Mouse (Mus musculus) left cerebral cortex, adult 9 months (tissue): ENCODE results near the gene Dst.

ENCODE experiments used
- DNase-seq, 2 experiments: peaks; one replicate each; pipeline ENCODE4 v3.0.0; 2022; ENCODE audit warnings: low spot score in 2 of 2

Gene Dst

GRCm38 (mm10) chr1:33975333-33975732 is 67.3 kb downstream of the Dst start:
- DNase-seq: no peak

GRCm38 (mm10) chr1:33977832-33978231 is 69.8 kb downstream of the Dst start:
- no peak for DNase-seq

DNA sequence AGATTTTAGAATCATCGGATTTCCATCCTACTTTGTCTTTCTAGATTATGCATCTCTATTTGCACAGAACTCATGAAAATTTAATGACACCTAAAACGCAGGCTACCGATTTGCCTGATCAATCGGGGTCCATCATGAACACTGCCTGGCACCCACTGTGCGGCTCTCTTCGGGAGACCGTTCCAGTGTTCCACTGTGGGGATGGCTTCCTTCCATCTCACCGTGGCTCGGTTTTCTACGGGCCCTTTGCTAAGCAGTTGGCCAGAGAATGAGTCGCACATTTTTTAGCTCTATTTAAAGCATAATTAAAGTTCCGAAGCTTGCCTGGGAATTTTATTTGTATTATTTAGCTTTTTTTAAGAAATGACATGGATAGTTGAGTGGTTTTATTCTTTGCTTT is 72.4 kb downstream of the Dst start:
- peak in 1 of 2 experiments; percentile 12 for DNase-seq

GRCm38 (mm10) chr1:33989643-33990042 is 81.6 kb downstream of the Dst start:
- no peak for DNase-seq

DNA sequence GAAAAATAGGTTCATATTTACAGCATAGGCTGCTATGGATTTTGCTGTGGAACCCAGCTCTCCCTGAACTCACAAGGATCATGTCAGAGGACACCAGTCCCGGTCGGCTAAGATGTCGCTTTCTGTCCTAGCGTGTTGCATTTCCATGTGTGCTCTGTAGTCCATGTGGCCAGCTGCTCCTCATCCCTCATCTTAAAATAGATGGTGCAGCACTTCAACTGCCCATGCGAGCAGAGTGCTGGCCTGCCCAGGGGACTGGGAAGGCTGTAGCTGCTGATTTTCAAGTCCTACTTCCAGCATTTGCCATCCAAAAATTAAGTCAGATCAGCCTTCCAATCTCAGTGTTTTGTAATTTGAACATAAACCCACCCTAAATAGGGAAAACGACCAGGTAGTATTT is 83.0 kb downstream of the Dst start:
- no peak for DNase-seq

- no peak for DNase-seq
Measured at GRCm38 (mm10) chr1:33992810-33993209, 84.8 kb downstream of the Dst start.

DNA sequence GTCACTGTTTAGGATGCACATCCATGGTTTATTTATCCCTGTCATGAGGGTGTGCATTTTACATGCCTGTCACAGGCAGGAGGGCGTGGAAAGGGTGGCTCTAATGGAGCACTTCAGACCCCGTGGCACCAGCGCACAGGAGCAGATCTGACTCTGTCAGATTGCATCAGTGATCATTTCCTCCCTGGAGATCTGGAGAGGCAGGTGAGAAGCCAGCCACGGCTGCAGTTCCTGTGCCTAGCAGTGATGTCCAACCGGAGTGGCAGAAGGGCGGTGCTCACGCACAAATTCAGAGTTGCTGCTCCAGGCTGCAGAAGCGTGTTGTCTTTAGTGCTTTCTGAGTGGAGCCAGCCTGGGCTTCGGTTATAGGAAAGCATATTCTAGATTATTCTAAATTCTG is 86.2 kb downstream of the Dst start:
- DNase-seq: no peak

DNA sequence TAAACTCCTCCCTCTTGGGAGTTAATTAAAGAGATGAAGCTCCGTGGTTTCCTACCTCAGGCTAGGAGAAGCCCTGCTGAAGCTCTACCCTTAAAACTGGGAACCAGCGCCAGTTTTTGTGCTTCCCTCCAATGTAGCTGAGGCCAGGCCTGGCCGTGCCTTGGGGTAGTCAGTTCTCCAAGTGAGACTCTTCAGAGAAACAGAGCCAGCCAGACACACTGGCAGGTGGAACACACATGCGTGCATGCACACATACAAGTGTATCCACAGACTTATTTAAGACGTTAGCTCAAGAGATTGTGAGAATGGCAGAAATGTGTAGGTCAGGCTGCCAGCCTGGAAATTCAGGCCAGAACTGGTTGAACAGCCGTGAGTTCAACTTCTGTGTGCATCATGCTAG is 87.4 kb downstream of the Dst start:
- DNase-seq: no peak

DNA sequence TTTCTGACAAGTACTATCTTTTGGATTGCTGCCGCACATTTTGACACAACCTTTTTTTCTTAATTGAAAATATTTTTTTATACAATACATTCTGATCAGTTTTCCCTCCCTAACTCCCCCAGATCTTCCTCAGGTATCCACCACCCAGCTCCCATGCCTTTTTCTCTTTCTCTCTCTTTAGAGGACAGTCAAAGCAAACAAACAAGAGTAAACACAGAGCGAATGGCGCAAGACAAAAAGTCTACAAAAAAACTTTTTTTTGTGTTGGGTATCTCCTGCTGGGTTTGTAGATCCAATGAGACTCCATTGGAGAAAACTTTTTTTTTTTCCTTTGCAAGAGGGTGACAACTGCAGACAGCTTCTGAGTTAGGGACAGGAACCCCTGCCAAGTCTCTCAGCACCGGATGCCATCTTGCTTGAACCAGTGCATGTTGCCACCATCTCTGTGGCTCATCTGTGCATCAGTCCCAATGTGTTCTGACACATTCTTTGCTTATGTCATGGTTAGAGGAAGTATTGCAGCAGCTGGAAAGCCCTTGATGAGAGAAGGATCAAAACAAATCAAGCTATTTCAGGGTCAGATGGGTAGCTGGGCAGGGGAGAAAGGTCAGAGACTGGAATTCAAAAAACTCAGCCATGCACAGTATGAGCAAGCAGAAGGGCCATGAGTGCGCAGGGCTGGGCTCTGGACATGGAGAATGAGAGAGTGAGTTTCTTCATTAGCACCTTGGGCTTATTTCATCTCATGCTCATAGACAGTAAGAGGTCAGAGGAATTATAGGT is 88.3 kb downstream of the Dst start:
- no peak for DNase-seq

GRCm38 (mm10) chr1:34002321-34002720 is 94.3 kb downstream of the Dst start:
- no peak for DNase-seq

DNA sequence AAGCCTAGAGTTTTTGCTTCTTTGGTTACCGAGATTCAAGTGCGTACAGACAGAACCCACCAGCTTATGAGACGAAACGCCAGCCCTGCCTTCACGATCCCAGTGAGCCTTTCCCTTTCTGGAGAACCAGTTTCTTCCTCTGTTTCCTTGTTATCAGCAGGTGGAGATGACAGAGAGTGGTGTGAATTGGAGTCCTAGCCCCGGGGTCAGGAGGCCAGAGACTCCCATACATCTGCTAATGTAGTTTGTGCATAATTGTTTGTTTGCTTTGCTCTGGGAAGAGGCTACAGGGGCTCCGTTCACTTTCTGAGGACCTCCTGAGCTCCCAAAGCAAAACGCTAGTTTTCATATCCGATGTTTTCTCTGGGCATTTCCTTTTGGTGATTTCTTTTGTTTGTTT is 94.9 kb downstream of the Dst start:
- DNase-seq: no peak

GRCm38 (mm10) chr1:34005238-34005725 is 97.3 kb downstream of the Dst start:
- DNase-seq: no peak

GRCm38 (mm10) chr1:34005726-34006638 is 98.0 kb downstream of the Dst start:
- DNase-seq: peak; percentile 37 to 79

DNA sequence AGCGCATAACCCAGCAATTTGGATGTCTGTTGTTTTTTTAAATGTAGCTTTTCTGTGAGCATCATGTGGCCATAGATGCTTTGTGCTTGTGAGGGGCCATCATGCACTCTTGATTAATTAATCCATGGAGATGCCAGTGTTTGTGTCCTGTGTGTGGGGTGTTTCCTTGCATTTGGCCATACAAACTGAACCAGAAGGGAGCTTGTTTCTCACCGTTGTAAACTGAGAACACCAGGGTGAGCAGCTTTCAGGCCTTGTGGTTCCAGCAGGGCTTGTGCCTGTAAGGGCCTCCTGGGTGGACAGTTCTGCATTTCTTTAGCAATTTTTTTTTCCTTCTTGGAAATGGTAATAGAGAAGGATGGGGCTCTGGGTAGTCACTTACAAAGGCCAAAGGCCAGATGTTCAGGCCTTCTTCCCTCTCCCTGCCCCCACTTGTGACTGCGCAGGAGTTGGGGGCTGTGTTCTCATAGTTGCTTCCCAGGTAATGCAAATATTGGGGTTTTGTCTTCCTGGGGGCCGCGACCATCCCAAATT is 98.9 kb downstream of the Dst start:
- DNase-seq: no peak

- no peak for DNase-seq
Measured at GRCm38 (mm10) chr1:34007379-34007778, 99.4 kb downstream of the Dst start.

GRCm38 (mm10) chr1:34011051-34011677 is 103.1 kb downstream of the Dst start:
- peak in 1 of 2 experiments; percentile 47 for DNase-seq

DNA sequence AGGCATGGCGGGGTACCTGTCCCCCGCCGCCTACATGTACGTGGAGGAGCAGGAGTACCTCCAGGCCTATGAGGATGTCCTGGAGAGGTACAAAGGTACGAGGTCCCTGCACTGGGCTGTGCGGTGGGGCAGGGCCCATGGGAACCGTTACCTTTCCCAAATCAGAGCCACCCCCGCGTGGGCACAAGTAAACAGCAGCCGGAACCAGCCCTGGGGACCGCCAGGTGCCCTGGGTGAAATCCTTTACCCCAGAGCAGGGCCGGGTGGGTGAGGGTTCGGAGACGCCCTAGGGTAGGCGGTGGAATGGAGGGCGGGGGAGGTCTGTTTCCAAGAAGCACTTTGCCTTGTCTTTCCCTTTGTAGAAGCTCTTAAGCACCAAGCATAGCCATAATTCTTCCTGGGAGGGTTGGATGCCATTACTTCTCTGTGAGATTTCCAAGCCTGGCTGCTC is 103.8 kb downstream of the Dst start:
- DNase-seq: no peak

- DNase-seq: no peak
Measured at GRCm38 (mm10) chr1:34013490-34013889, 105.5 kb downstream of the Dst start.

DNA sequence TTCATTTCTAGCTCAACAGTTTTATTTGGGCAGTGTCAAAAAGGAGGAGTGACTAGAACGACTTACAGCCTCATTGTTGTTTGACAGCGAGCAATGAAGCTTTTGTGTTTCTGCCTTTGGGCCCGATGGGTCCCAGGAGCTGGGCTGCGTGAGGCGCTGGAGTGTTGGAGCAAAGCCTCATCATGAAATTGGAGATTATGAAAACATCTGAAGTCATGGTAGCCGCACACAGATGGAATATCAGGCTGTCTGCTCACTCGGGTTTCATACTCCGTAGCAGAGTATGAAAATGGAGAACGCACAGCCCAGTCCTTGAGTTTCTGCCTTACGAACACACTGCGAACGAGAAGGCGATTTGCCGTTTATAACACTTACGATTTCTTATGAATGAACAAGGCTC is 108.8 kb downstream of the Dst start:
- no peak for DNase-seq

DNA sequence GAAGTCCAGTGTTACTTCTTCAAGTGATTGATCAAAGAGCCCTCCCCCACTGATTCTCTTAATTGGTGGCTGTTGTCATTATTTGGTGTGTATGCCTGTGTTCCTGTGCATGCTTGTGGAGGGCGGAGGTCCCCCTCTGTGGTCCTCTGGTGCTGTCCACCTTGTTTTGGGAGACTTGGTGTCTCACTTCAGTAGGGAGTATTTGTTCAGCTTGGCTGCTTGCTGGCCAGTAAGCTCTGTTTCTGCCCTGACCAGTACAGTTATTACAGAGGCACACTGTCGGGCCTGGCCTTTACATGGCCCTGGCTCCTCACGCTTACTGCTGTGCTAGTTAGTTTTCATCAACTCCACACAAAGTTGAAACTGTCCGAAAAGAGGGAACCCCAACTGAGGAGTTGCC is 109.3 kb downstream of the Dst start:
- no peak for DNase-seq

DNA sequence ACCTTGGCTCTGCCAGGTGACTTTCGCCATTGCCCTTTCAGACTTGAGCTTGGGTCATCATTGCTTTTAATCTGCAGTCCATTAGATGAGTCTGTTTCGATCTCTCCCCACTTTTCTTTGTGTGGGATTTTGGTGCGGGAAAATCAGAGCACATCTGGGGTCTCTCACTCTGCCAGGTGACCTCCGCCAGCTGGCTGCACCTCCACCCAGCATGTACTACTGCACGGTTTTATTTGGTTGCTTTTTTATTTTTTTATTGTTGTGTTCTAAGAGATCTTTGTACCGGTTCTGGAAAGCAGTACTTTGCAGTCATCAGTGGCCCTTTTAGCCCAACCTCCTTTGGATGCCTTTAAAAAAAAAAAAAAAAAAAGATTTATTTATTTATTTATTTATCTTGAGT is 112.6 kb downstream of the Dst start:
- no peak for DNase-seq

DNA sequence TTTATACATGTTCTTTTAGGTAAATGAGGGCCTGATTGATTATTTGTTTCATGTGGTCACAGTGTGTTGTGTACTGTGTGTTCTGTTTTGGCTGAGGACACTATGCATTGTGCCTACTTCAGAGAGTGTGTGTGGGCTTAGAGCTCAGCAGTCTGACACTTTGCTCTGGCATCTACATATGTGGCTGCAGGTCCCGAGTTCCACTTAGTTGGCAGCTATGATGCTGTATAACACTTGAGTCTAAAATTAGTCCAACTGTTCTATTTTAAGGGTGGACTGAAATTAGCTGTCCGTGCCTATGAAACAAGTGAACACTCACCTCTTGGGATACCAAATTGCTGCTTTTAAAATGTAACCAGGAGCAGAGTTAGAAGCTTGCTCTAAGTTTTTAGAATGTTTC is 113.5 kb downstream of the Dst start:
- DNase-seq: no peak
